Mouse (Mus musculus): ENCODE results near the gene Eif1ax. TPM values are rescaled to one million over a fixed set of nuclear protein-coding genes. Genes with fewer than 3 reads are reported as not detected.

Eif1ax gene
- 58.7 TPM in 1 of 2 replicates, not detected in the other for polyA plus RNA-seq (2012; ENCODE audit: insufficient read depth, insufficient read length, low replicate concordance, missing spikeins)

GRCm38 (mm10) chrX:159371831-159372752 is at the start of gene Eif1ax:
TSS of gene Eif1ax (plus strand) at chrX:159372178.
- peak within 1 kb of the TSS; percentile 58 for H3K4me3 ChIP-seq (ENCODE audit: insufficient read depth, low read depth, low read length)
- no peak for TF ChIP-seq POLR2A (IDR thresholded peaks at IDR 0.05; ENCODE audit: insufficient read depth, low read depth, low read length)
- no peak for TF ChIP-seq CTCF (IDR thresholded peaks at IDR 0.05; ENCODE audit: insufficient read depth, low read depth, low read length)
- peak within 1 kb of the TSS; percentile 86; the same call in 1 of the 2 replicates for H3K27ac ChIP-seq (ENCODE audit: insufficient read depth, low read depth, low read length)
- WGBS, result 24% methylated on average over 60 of the region's 76 CpGs
- H3K4me1 ChIP-seq (ENCODE audit: control insufficient read depth, insufficient read depth, low read length), result no peaks in the 10 kb centered on the region

- no peak for TF ChIP-seq CTCF (IDR thresholded peaks at IDR 0.05; ENCODE audit: insufficient read depth, low read depth, low read length)
- Histone ChIP-seq H3K4me3 (ENCODE audit: insufficient read depth, low read depth, low read length) (no peak overlapping the region), H3K4me1 (ENCODE audit: control insufficient read depth, insufficient read depth, low read length) (no peaks in the 10 kb centered on the region), H3K27ac (ENCODE audit: insufficient read depth, low read depth, low read length) (no peak overlapping the region)
- WGBS, result 93% methylated on average over 3 of the region's 3 CpGs
These were observed 7.5 kb upstream of the Eif1ax start for GRCm38 (mm10) chrX:159364506-159364905.

- Histone ChIP-seq H3K4me3 (ENCODE audit: insufficient read depth, low read depth, low read length) (peak overlapping the region; percentile 58), H3K27ac (ENCODE audit: insufficient read depth, low read depth, low read length) (no peak overlapping the region), H3K4me1 (ENCODE audit: control insufficient read depth, insufficient read depth, low read length) (no peaks in the 10 kb centered on the region)
- 17% methylated on average over 9 of the region's 9 CpGs for WGBS
- TF ChIP-seq POLR2A (IDR thresholded peaks at IDR 0.05; ENCODE audit: insufficient read depth, low read depth, low read length) (no peak), CTCF (IDR thresholded peaks at IDR 0.05; ENCODE audit: insufficient read depth, low read depth, low read length) (no peak)
These were observed 771 bp downstream of the Eif1ax start for GRCm38 (mm10) chrX:159372753-159373144.

GRCm38 (mm10) chrX:159387105-159387504 is 15.1 kb downstream of the Eif1ax start:
- TF ChIP-seq CTCF (IDR thresholded peaks at IDR 0.05; ENCODE audit: insufficient read depth, low read depth, low read length) (no peak), POLR2A (IDR thresholded peaks at IDR 0.05; ENCODE audit: insufficient read depth, low read depth, low read length) (no peak)
- Histone ChIP-seq H3K4me3 (ENCODE audit: insufficient read depth, low read depth, low read length) (no peak overlapping the region), H3K27ac (ENCODE audit: insufficient read depth, low read depth, low read length) (no peak overlapping the region), H3K4me1 (ENCODE audit: control insufficient read depth, insufficient read depth, low read length) (no peaks in the 10 kb centered on the region)
- WGBS, result 37% methylated on average over 9 of the region's 9 CpGs

- TF ChIP-seq POLR2A (IDR thresholded peaks at IDR 0.05; ENCODE audit: insufficient read depth, low read depth, low read length), result no peak
- no peak for TF ChIP-seq CTCF (IDR thresholded peaks at IDR 0.05; ENCODE audit: insufficient read depth, low read depth, low read length)
- H3K4me3 ChIP-seq (ENCODE audit: insufficient read depth, low read depth, low read length), result no peak overlapping the region
- no peak overlapping the region for H3K27ac ChIP-seq (ENCODE audit: insufficient read depth, low read depth, low read length)
- H3K4me1 ChIP-seq (ENCODE audit: control insufficient read depth, insufficient read depth, low read length), result no peaks in the 10 kb centered on the region
These were observed 17.0 kb downstream of the Eif1ax start for GRCm38 (mm10) chrX:159388953-159389352.

GRCm38 (mm10) chrX:159390347-159390962 is 18.5 kb downstream of the Eif1ax start:
- no peaks in the 10 kb centered on the region for H3K4me1 ChIP-seq (ENCODE audit: control insufficient read depth, insufficient read depth, low read length)
- 82% methylated on average over 6 of the region's 6 CpGs for WGBS
- TF ChIP-seq POLR2A (IDR thresholded peaks at IDR 0.05; ENCODE audit: insufficient read depth, low read depth, low read length), result no peak
- TF ChIP-seq CTCF (IDR thresholded peaks at IDR 0.05; ENCODE audit: insufficient read depth, low read depth, low read length), result no peak
- H3K27ac ChIP-seq (ENCODE audit: insufficient read depth, low read depth, low read length), result no peak overlapping the region
- H3K4me3 ChIP-seq (ENCODE audit: insufficient read depth, low read depth, low read length), result no peak overlapping the region

- H3K4me1 ChIP-seq (ENCODE audit: control insufficient read depth, insufficient read depth, low read length), result no peaks in the 10 kb centered on the region
- TF ChIP-seq POLR2A (IDR thresholded peaks at IDR 0.05; ENCODE audit: insufficient read depth, low read depth, low read length) (no peak), CTCF (IDR thresholded peaks at IDR 0.05; ENCODE audit: insufficient read depth, low read depth, low read length) (no peak)
These were observed 19.3 kb downstream of the Eif1ax start for GRCm38 (mm10) chrX:159391239-159391638.

GRCm38 (mm10) chrX:159409253-159409652 is 37.3 kb downstream of the Eif1ax start:
- Histone ChIP-seq H3K4me1 (ENCODE audit: control insufficient read depth, insufficient read depth, low read length) (no peaks in the 10 kb centered on the region), H3K27ac (ENCODE audit: insufficient read depth, low read depth, low read length) (no peak overlapping the region), H3K4me3 (ENCODE audit: insufficient read depth, low read depth, low read length) (no peak overlapping the region)
- WGBS, result 15% methylated on average over 4 of the region's 4 CpGs
- TF ChIP-seq POLR2A (IDR thresholded peaks at IDR 0.05; ENCODE audit: insufficient read depth, low read depth, low read length), result no peak
- TF ChIP-seq CTCF (IDR thresholded peaks at IDR 0.05; ENCODE audit: insufficient read depth, low read depth, low read length), result no peak

More at GRCm38 (mm10) chrX:159391239-159391638, 19.3 kb downstream of the Eif1ax start:
- Histone ChIP-seq H3K4me3 (ENCODE audit: insufficient read depth, low read depth, low read length) (no peak overlapping the region), H3K27ac (ENCODE audit: insufficient read depth, low read depth, low read length) (no peak overlapping the region)
- WGBS, result 71% methylated on average over 3 of the region's 3 CpGs
